Mouse (Mus musculus): Measurements from ENCODE around the gene Abcc1.

GRCm38 (mm10) chr16:14351571-14351970 is 9.8 kb upstream of the Abcc1 start:
- TF ChIP-seq CTCF (IDR thresholded peaks at IDR 0.05; ENCODE audit: borderline replicate concordance, insufficient read depth, low read depth, low read length) (no peak), POLR2A (IDR thresholded peaks at IDR 0.05; ENCODE audit: borderline replicate concordance, insufficient read depth, low read length) (no peak)

All from cerebellum, adult 2 months (tissue).